Mouse (Mus musculus) lung, embryonic 16.5 days (tissue): ENCODE results near the gene Aida. TPM values are rescaled to one million over a fixed set of nuclear protein-coding genes. Genes with fewer than 3 reads are reported as not detected.

Experiments
- ATAC-seq: fragments of 200-750 bp; cut with Nextera tagmentation; 2 replicates; pipeline ENCODE4 v1.8.0; 2017; ENCODE audit warnings: low read depth, mild to moderate bottlenecking, moderate library complexity
- H3K27ac ChIP-seq: fragments of 300-500 bp; sonication (generic); 2 replicates; pipeline ENCODE4 v1.5.1; 2014; ENCODE audit warnings: mild to moderate bottlenecking, control low read depth, low read length
- H3K27me3 ChIP-seq: fragments of 300-500 bp; sonication (generic); 2 replicates; pipeline ENCODE4 v1.6.1; 2014; ENCODE audit warnings: low read depth, low read length, mixed read lengths; ENCODE audit not compliant: control insufficient read depth, insufficient read depth
- H3K36me3 ChIP-seq: fragments of 300-500 bp; sonication (generic); 2 replicates; pipeline ENCODE4 v1.6.1; 2014; ENCODE audit warnings: low read length; ENCODE audit not compliant: control insufficient read depth, insufficient read depth
- H3K4me1 ChIP-seq: fragments of 300-500 bp; sonication (generic); replicated peaks from 2 replicates; pipeline ENCODE4 v1.6.1; 2014; ENCODE audit warnings: low read length, mixed read lengths; ENCODE audit not compliant: control insufficient read depth, insufficient read depth
- H3K4me2 ChIP-seq: fragments of 300-500 bp; sonication (generic); 2 replicates; pipeline ENCODE4 v1.6.1; 2014; ENCODE audit warnings: low read depth, low read length, control low read depth
- H3K4me3 ChIP-seq: fragments of 300-500 bp; sonication (generic); 2 replicates; pipeline ENCODE4 v1.5.1; 2014; ENCODE audit warnings: mild to moderate bottlenecking, low read length, control low read depth
- H3K9ac ChIP-seq: fragments of 300-500 bp; sonication (generic); 2 replicates; pipeline ENCODE4 v1.6.1; 2014; ENCODE audit warnings: low read length, control low read depth
- H3K9me3 ChIP-seq: fragments of 300-500 bp; sonication (generic); 2 replicates; pipeline ENCODE4 v1.6.1; 2016; ENCODE audit warnings: low read length; ENCODE audit not compliant: control insufficient read depth
- WGBS: fragments of 180-500 bp; shearing (Covaris S2); extraction: QIAGEN DNeasy Blood & Tissue Kit; methylation state at CpG from one replicate; pipeline ENCODE4 v1.1.7; 2014; 5-methylcytosine and 5-hydroxymethylcytosine counted together
- polyA plus RNA-seq: library from polyadenylated mRNA; unstranded; fragments of >200 nt; fragmentation: Nextera tagmentation; extraction: Ambion mirVana; gene quantifications from 2 replicates; pipeline ENCODE4 v1.2.1, GENCODE M21; 2015

Gene Aida
- polyA plus RNA-seq, result 34.3 and 40.2 TPM in 2 replicates

DNA sequence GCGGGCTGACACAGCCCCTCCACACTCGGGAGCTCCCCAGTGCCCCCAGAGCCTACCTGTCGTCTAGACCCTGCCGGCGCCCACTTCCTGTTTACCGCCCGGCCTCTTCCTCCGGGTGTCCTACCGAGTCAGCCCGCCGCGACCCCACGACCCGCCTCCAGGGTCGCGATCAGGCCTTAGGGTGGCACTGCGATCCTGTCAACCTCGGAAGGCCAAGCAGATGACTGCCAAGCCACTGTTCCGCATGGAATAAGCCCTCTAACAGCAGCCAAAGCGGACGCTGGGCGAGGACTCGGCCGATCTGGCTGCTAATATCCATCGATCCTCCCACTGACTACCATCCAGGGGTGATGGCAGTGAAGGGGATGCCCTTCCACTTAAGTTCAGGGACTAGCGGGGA lies at the start of gene Aida:
TSS of gene Aida (plus strand) at position 126 of the 400 bp plus-strand sequence.
- peak within 1 kb of the TSS; percentile 53 for H3K27ac ChIP-seq
- H3K4me3 ChIP-seq, result peak within 1 kb of the TSS; percentile 54
- H3K36me3 ChIP-seq, result peaks cover 10% of the 10 kb centered on the region; the same call in 1 of the 2 replicates
- H3K27me3 ChIP-seq, result no peaks in the 10 kb centered on the region
- H3K4me1 ChIP-seq, result no peaks in the 10 kb centered on the region
- ATAC-seq, result peak; percentile 3
- H3K9me3 ChIP-seq, result no peaks in the 10 kb centered on the region
- H3K4me2 ChIP-seq, result peak within 1 kb of the TSS; percentile 54
- 0% methylated on average over 26 of the region's 26 CpGs for WGBS
- peak within 1 kb of the TSS; percentile 63 for H3K9ac ChIP-seq

DNA sequence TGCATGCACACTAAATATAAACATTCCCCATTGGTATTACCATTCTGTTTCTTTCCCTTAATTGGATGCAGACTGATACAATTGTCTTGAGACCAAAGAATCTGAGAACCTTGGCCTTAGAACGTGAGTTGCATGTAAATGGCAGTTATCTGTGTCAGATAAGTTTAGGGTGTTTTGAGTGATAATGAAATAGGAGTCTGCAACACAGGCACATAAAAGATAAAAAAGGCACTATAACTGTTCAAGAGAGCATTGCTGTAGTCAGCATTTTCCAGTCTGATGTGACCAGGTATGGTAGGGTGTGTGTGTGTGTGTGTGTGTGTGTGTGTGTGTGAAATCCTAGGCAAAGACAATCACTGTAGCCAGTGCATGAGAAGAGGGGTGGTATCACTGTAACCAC lies 48.2 kb upstream of the Aida start:
- WGBS, result 16% methylated on average over 1 of the region's 1 CpGs
- no peak overlapping the region for H3K27ac ChIP-seq
- no peak overlapping the region for H3K9ac ChIP-seq
- H3K27me3 ChIP-seq, result no peaks in the 10 kb centered on the region
- no peak overlapping the region for H3K4me3 ChIP-seq
- ATAC-seq, result no peak
- H3K36me3 ChIP-seq, result no peaks in the 10 kb centered on the region
- H3K4me1 ChIP-seq, result no peaks in the 10 kb centered on the region
- H3K9me3 ChIP-seq, result no peaks in the 10 kb centered on the region
- H3K4me2 ChIP-seq, result no peak overlapping the region

DNA sequence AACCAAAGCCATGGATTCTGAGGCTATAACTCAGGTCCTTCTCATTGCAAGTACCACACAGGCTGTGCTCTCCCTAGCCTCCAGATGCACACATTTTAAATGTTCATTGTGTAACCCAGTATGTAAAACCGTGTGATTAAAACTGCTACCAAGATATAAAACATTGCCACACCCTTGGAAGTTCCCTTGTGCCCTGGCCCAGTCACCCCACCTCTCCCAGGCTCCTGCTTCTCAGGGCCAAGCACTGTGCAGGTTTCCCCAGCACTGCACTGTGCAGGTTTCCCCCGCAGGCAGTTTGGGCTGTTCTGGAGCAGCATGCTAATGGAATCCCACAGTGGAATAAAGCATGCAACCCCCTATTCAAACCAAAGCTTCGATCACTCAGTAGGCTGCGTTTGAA lies 45.8 kb upstream of the Aida start:
- Histone ChIP-seq H3K27ac (no peak overlapping the region), H3K4me2 (no peak overlapping the region), H3K27me3 (no peaks in the 10 kb centered on the region), H3K36me3 (no peaks in the 10 kb centered on the region), H3K9me3 (no peaks in the 10 kb centered on the region), H3K9ac (no peak overlapping the region), H3K4me1 (no peaks in the 10 kb centered on the region), H3K4me3 (no peak overlapping the region)
- WGBS, result 62% methylated on average over 4 of the region's 4 CpGs
- ATAC-seq, result no peak

DNA sequence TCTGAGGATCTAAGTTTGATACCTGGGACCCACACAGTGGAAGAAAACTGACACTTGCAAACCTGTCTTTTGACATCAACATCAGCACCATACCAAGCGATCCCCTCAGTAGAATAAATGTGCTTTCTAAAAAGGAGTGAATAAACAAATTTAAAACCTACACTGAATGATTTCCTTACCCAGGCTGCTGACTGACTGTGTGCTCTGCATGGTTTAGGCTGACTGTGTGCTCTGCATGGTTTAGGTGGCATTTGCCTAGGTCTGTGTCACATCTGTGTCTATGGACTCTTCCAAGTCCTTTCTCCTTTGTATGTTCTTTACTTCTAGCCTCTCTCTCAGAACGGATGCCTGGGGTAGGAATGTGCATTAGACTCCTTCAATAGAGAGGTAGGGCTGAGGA lies 44.6 kb upstream of the Aida start:
- no peak overlapping the region for H3K4me3 ChIP-seq
- 48% methylated on average over 2 of the region's 2 CpGs for WGBS
- ATAC-seq, result no peak

DNA sequence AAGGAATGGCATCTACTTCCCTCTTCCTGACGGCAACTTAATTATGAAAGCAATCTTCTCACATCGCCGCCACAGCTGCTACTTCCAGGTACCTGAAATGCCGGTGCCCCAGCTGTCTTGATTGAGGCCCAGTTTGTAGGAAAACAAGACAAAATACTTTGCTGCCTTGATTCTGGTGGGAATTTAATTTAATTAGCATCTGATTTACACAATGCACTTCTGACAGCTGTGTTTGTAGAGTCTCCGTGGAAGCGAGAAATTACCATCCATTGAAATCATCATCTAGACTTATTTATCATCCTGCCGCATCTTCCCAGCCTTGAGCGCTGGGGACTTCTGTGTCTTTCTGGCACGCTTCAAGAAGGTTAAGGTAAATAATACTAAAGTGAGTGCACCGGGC lies 43.8 kb upstream of the Aida start:
- Histone ChIP-seq H3K4me1 (no peaks in the 10 kb centered on the region), H3K4me2 (no peak overlapping the region), H3K36me3 (no peaks in the 10 kb centered on the region), H3K4me3 (no peak overlapping the region), H3K9ac (no peak overlapping the region), H3K9me3 (no peaks in the 10 kb centered on the region), H3K27ac (no peak overlapping the region), H3K27me3 (no peaks in the 10 kb centered on the region)
- WGBS, result 48% methylated on average over 10 of the region's 10 CpGs
- no peak for ATAC-seq

More for the DNA sequence above, 44.6 kb upstream of the Aida start:
- Histone ChIP-seq H3K4me2 (no peak overlapping the region), H3K4me1 (no peaks in the 10 kb centered on the region), H3K9ac (no peak overlapping the region), H3K36me3 (no peaks in the 10 kb centered on the region), H3K27ac (no peak overlapping the region), H3K9me3 (no peaks in the 10 kb centered on the region), H3K27me3 (no peaks in the 10 kb centered on the region)

DNA sequence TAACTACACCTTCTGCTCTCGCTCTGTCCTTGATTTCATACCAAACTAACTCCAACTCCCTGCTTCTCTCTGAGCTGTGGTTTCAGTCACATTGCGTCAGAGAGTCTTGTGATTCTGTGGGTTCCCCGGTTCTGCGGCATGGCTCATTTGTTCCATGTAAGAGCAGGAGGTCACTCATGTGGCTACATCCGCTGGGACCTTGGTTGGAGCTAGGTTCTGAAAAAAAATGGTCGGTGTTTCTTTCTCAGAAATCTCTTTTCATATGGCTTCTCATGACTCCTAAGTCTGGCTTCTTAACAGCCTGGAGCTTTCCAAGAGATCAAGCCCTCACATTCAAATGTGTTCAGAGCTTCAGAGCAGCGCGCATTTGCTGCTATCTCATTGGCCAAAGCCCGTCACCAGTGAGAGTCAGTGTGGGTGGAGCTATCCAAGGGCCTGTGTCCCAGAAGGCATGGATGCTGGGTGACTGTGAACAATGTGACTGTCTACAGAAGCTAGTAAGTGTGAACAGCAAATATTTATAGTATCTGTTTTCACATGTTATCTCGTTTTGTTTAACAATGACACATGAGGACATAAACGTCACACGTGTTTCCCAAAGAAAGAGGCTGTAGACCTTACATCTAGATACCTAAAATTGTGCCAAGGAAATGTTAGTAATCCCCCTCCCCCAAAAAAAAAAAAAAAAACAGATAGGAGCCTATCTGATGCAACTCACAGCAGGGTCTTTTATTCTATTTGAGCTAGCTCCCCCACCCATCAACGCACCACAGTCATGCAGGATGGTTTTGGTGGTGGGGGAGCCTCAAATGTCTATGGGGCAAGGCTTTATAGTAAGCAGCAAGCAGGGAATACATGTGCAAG lies 32.0 kb upstream of the Aida start:
- Histone ChIP-seq H3K9me3 (no peaks in the 10 kb centered on the region), H3K4me1 (no peaks in the 10 kb centered on the region)
- peak; percentile 36; the same call in 1 of the 2 replicates for ATAC-seq

DNA sequence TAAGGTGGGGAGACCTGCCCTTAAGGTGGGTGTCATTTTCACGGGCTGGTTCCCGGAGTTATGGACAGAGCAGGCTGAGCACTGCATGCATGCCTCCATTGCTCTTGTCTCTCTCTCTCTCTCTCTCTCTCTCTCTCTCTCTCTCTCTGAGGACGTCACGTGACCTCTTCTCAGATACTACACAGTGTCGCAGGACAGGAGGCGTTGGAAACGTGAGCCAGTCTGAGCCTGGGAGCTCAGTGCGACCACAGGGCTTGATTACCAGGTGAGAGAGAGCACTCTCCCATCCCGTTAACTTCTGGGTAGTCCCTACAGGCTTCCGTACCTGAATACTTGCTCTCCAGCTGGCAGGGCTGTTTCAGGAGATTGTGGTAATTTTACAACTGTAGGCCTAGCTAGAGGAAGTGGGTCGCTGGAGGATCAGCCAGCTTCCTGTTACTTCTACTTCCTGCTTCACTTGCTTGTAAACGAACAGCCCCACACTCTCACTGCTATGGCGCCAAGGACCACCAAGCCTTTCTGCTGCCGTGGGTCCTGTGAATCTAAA lies 30.4 kb upstream of the Aida start:
- no peaks in the 10 kb centered on the region for H3K36me3 ChIP-seq
- no peak overlapping the region for H3K4me2 ChIP-seq
- 0 out of 2 replicates have a peak overlapping the region, but pooled peaks have one; percentile 1 for H3K9ac ChIP-seq
- no peaks in the 10 kb centered on the region for H3K4me1 ChIP-seq
- ATAC-seq, result 0 out of 2 replicates have a peak, but pooled peaks have one; percentile 15
- H3K9me3 ChIP-seq, result no peaks in the 10 kb centered on the region
- no peak overlapping the region for H3K27ac ChIP-seq
- no peak overlapping the region for H3K4me3 ChIP-seq
- 39% methylated on average over 14 of the region's 14 CpGs for WGBS
- H3K27me3 ChIP-seq, result no peaks in the 10 kb centered on the region

More for the DNA sequence above, 32.0 kb upstream of the Aida start:
- H3K9ac ChIP-seq, result no peak overlapping the region
- no peaks in the 10 kb centered on the region for H3K27me3 ChIP-seq
- H3K27ac ChIP-seq, result no peak overlapping the region
- H3K4me2 ChIP-seq, result no peak overlapping the region
- H3K4me3 ChIP-seq, result no peak overlapping the region
- no peaks in the 10 kb centered on the region for H3K36me3 ChIP-seq
- WGBS, result 60% methylated on average over 13 of the region's 13 CpGs

DNA sequence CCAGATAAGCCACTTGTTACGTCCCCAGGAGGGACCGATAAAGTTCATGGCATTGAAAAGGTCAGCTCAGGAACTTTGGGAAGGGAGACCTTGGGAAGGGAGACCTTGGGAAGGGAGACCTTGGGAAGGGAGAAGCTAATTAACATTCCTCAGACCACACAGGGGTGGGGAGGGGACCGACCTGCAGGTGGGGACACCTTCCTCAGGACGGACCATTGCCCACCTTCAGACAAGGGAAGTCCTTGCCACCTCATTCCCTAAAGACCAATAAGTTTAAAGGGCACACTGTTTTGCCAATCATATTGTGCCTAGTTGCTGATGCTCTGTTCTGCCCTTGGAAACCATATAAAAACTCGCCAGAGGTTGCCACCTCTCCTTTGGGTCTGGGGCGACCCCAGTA lies 28.7 kb upstream of the Aida start:
- ATAC-seq, result no peak
- WGBS, result 62% methylated on average over 6 of the region's 6 CpGs
- H3K36me3 ChIP-seq, result no peaks in the 10 kb centered on the region
- H3K4me1 ChIP-seq, result no peaks in the 10 kb centered on the region
- no peaks in the 10 kb centered on the region for H3K9me3 ChIP-seq
- no peak overlapping the region for H3K4me3 ChIP-seq
- no peak overlapping the region for H3K4me2 ChIP-seq
- no peak overlapping the region for H3K27ac ChIP-seq
- no peaks in the 10 kb centered on the region for H3K27me3 ChIP-seq
- H3K9ac ChIP-seq, result no peak overlapping the region
